Mouse (Mus musculus): ENCODE measurements at regions not wholly inside any gene's neighbourhood (a gene's known extent, or its start where the extent isn't known, plus 50 kb on each side); places are given as distances from the start of the nearest gene placed in this dataset.

DNA sequence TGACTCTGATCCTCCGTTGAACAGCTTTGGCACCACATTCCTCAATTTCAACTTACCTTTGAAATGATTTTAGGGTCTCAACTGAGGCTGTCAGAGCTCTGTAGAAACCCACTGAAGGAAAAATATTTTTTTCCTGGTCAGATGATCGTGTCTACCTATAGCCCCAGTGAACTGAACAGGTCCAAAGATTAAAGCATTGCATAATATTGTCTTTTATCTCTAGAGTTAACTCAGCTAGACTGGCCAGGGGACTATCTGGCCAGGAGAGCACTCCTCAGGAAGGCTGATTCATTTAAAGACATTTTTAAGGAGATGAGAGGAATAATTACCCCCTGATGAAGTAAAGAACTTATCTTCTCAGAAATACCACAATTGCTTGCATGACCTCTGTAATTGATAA, 942.1 kb downstream of the Adgrl2 start:
- no peak overlapping the region for H3K9ac ChIP-seq (replicated peaks)
- no peaks in the 10 kb centered on the region for H3K36me3 ChIP-seq
- H3K27ac ChIP-seq (replicated peaks) = no peak overlapping the region
- H3K9me3 ChIP-seq = no peaks in the 10 kb centered on the region
- no peak overlapping the region for H3K4me2 ChIP-seq (replicated peaks)
- WGBS = 77% methylated on average over 2 of the region's 2 CpGs
- H3K27me3 ChIP-seq = no peaks in the 10 kb centered on the region
- H3K4me1 ChIP-seq = no peaks in the 10 kb centered on the region
- no peak for ATAC-seq (replicated peaks)
- H3K4me3 ChIP-seq = no peak overlapping the region

- 0 out of 2 replicates have a peak, but pooled peaks have one; percentile 26 for ATAC-seq (replicated peaks)
- WGBS = 28% methylated on average over 6 of the region's 6 CpGs
- Histone ChIP-seq H3K27me3 (no peaks in the 10 kb centered on the region), H3K36me3 (no peaks in the 10 kb centered on the region), H3K9ac (replicated peaks) (no peak overlapping the region), H3K4me3 (no peak overlapping the region), H3K9me3 (no peaks in the 10 kb centered on the region), H3K4me1 (peaks cover 16% of the 10 kb centered on the region), H3K27ac (replicated peaks) (no peak overlapping the region), H3K4me2 (replicated peaks) (0 out of 2 replicates have a peak overlapping the region, but pooled peaks have one; percentile 18)
Observed at GRCm38 (mm10) chr3:148032532-148032931, 957.8 kb downstream of the Adgrl2 start.

DNA sequence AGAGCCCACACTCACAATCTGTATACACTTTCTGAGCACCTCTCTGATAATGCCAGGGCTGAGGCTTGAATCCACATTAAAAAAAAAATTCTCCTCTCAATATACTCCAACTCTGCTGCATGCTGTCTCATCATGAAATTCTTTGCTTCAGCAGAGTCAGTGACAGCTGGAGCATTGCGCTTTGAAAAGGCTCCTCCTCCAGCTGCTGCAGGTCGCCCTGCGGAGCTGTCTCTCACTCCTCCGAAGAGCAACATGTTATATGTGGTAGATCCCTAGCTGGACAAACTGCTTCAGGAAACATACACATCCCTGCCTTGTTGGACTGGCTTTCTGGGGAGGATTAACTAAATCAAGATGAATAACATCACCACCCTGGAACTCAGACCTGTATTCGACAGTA, 984.5 kb downstream of the Adgrl2 start:
- no peaks in the 10 kb centered on the region for H3K4me1 ChIP-seq
- H3K27me3 ChIP-seq = no peaks in the 10 kb centered on the region
- no peaks in the 10 kb centered on the region for H3K36me3 ChIP-seq
- H3K27ac ChIP-seq (replicated peaks) = no peak overlapping the region
- H3K9me3 ChIP-seq = no peaks in the 10 kb centered on the region
- no peak overlapping the region for H3K9ac ChIP-seq (replicated peaks)
- ATAC-seq (replicated peaks) = no peak
- H3K4me3 ChIP-seq = no peak overlapping the region
- 72% methylated on average over 5 of the region's 5 CpGs for WGBS
- no peak overlapping the region for H3K4me2 ChIP-seq (replicated peaks)

- H3K9ac ChIP-seq (replicated peaks) = no peak overlapping the region
- H3K4me2 ChIP-seq (replicated peaks) = no peak overlapping the region
- no peaks in the 10 kb centered on the region for H3K4me1 ChIP-seq
- H3K4me3 ChIP-seq = no peak overlapping the region
- 63% methylated on average over 3 of the region's 3 CpGs for WGBS
- no peak overlapping the region for H3K27ac ChIP-seq (replicated peaks)
- H3K36me3 ChIP-seq = no peaks in the 10 kb centered on the region
- H3K9me3 ChIP-seq = no peaks in the 10 kb centered on the region
- ATAC-seq (replicated peaks) = no peak
- no peaks in the 10 kb centered on the region for H3K27me3 ChIP-seq
Observed at GRCm38 (mm10) chr3:148004006-148004405, 986.3 kb downstream of the Adgrl2 start.

DNA sequence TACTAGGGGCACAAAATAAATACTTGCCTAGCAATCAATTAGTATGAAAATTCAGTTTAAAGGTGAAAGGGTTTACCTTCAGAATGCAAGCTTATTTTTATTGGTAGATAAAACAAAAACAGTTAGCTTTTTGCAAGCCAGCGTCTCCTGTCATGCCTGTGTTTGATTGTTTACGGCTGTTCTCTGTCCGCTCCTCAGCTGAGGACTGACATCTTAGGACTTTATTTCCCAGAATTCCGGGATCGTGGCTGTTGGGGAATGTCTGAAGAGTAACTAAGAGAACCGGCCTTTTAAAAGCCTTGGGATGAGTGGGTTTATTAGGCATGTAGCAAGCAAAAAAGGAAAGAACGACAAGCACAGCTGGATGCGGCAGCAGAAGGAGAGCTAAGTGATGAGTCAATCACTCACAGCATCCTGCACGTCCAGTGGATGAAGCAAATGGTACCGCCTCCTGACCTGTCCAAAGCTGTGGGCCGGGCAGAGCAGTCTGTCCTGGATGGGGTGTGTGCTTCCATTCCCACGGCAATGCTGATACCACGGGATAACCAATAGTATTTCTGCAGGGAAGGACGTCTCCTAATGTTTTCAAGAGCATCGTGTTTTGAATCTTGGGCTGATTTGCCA, 990.9 kb downstream of the Adgrl2 start:
- no peaks in the 10 kb centered on the region for H3K36me3 ChIP-seq
- no peak overlapping the region for H3K9ac ChIP-seq (replicated peaks)
- H3K4me1 ChIP-seq = no peaks in the 10 kb centered on the region
- no peaks in the 10 kb centered on the region for H3K9me3 ChIP-seq
- no peaks in the 10 kb centered on the region for H3K27me3 ChIP-seq
- no peak overlapping the region for H3K4me2 ChIP-seq (replicated peaks)
- H3K27ac ChIP-seq (replicated peaks) = no peak overlapping the region
- H3K4me3 ChIP-seq = no peak overlapping the region
- WGBS = 81% methylated on average over 15 of the region's 15 CpGs
- no peak for ATAC-seq (replicated peaks)

GRCm38 (mm10) chr3:147991738-147992137, 998.6 kb downstream of the Adgrl2 start:
- no peaks in the 10 kb centered on the region for H3K9me3 ChIP-seq
- no peak overlapping the region for H3K4me2 ChIP-seq (replicated peaks)
- no peak for ATAC-seq (replicated peaks)
- H3K36me3 ChIP-seq = no peaks in the 10 kb centered on the region
- H3K4me1 ChIP-seq = peaks cover 7% of the 10 kb centered on the region
- no peaks in the 10 kb centered on the region for H3K27me3 ChIP-seq
- H3K9ac ChIP-seq (replicated peaks) = no peak overlapping the region
- no peak overlapping the region for H3K27ac ChIP-seq (replicated peaks)
- no peak overlapping the region for H3K4me3 ChIP-seq
- 70% methylated on average over 9 of the region's 9 CpGs for WGBS

DNA sequence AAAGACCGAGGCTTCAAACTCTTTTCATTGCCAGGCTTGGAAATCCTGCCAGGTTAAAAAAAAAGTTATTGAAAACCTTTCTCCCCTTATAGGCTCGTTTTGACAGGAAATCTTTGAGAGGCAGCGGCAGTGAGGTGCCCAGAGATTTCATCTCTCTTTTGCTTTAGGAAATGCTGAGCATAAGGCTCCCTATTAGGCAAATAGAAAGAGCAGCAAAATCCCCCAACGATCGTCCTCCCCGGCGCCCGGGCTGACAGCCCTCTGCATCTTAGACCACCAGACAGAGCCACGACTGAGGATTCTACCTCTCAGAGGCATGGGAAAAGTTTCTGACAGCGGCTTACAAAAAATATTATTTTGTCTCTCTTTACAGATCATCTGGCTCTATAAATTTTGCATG, 999.5 kb downstream of the Adgrl2 start:
- H3K36me3 ChIP-seq = no peaks in the 10 kb centered on the region
- WGBS = 14% methylated on average over 10 of the region's 10 CpGs
- peaks cover 7% of the 10 kb centered on the region for H3K4me1 ChIP-seq
- H3K27me3 ChIP-seq = no peaks in the 10 kb centered on the region
- H3K4me3 ChIP-seq = peak overlapping the region; percentile 21
- no peak for ATAC-seq (replicated peaks)
- H3K27ac ChIP-seq (replicated peaks) = no peak overlapping the region
- no peaks in the 10 kb centered on the region for H3K9me3 ChIP-seq
- H3K9ac ChIP-seq (replicated peaks) = peak overlapping the region; percentile 39
- H3K4me2 ChIP-seq (replicated peaks) = peak overlapping the region; percentile 43

- 26% methylated on average over 5 of the region's 5 CpGs for WGBS
- no peaks in the 10 kb centered on the region for H3K9me3 ChIP-seq
- no peak overlapping the region for H3K4me3 ChIP-seq
- no peak overlapping the region for H3K27ac ChIP-seq (replicated peaks)
- no peaks in the 10 kb centered on the region for H3K27me3 ChIP-seq
- H3K4me1 ChIP-seq = no peaks in the 10 kb centered on the region
- no peak overlapping the region for H3K4me2 ChIP-seq (replicated peaks)
- no peak for ATAC-seq (replicated peaks)
- H3K36me3 ChIP-seq = no peaks in the 10 kb centered on the region
- no peak overlapping the region for H3K9ac ChIP-seq (replicated peaks)
Observed at GRCm38 (mm10) chr3:147982831-147983230, 1007.5 kb downstream of the Adgrl2 start.

GRCm38 (mm10) chr3:147981621-147982020, 1008.7 kb downstream of the Adgrl2 start:
- H3K9me3 ChIP-seq = no peaks in the 10 kb centered on the region
- H3K4me1 ChIP-seq = no peaks in the 10 kb centered on the region; the same call in 1 of the 2 replicates
- no peaks in the 10 kb centered on the region for H3K36me3 ChIP-seq
- H3K4me2 ChIP-seq (replicated peaks) = no peak overlapping the region
- no peak for ATAC-seq (replicated peaks)
- no peaks in the 10 kb centered on the region for H3K27me3 ChIP-seq
- H3K4me3 ChIP-seq = no peak overlapping the region
- H3K27ac ChIP-seq (replicated peaks) = no peak overlapping the region
- 32% methylated on average over 4 of the region's 4 CpGs for WGBS
- no peak overlapping the region for H3K9ac ChIP-seq (replicated peaks)

GRCm38 (mm10) chr3:147976579-147976978, 1013.8 kb downstream of the Adgrl2 start:
- Histone ChIP-seq H3K36me3 (no peaks in the 10 kb centered on the region), H3K4me2 (replicated peaks) (no peak overlapping the region), H3K9me3 (no peaks in the 10 kb centered on the region), H3K4me1 (peaks cover 13% of the 10 kb centered on the region), H3K27me3 (no peaks in the 10 kb centered on the region), H3K9ac (replicated peaks) (no peak overlapping the region), H3K4me3 (no peak overlapping the region), H3K27ac (replicated peaks) (no peak overlapping the region)
- whole genome bisulfite sequencing = 77% methylated on average over 3 of the region's 3 CpGs
- ATAC-seq (replicated peaks) = no peak

GRCm38 (mm10) chr3:147976069-147976468, 1014.3 kb downstream of the Adgrl2 start:
- WGBS = 83% methylated on average over 6 of the region's 6 CpGs
- Histone ChIP-seq H3K4me1 (peaks cover 13% of the 10 kb centered on the region), H3K27me3 (no peaks in the 10 kb centered on the region), H3K9ac (replicated peaks) (no peak overlapping the region), H3K4me3 (no peak overlapping the region), H3K27ac (replicated peaks) (no peak overlapping the region), H3K9me3 (no peaks in the 10 kb centered on the region), H3K4me2 (replicated peaks) (no peak overlapping the region), H3K36me3 (no peaks in the 10 kb centered on the region)
- no peak for ATAC-seq (replicated peaks)

- Histone ChIP-seq H3K4me3 (no peak overlapping the region), H3K4me2 (replicated peaks) (no peak overlapping the region), H3K9ac (replicated peaks) (no peak overlapping the region), H3K27ac (replicated peaks) (no peak overlapping the region), H3K36me3 (no peaks in the 10 kb centered on the region), H3K9me3 (no peaks in the 10 kb centered on the region), H3K4me1 (peaks cover 13% of the 10 kb centered on the region), H3K27me3 (no peaks in the 10 kb centered on the region)
- 67% methylated on average over 10 of the region's 10 CpGs for WGBS
- no peak for ATAC-seq (replicated peaks)
Observed at GRCm38 (mm10) chr3:147975500-147975899, 1014.9 kb downstream of the Adgrl2 start.

GRCm38 (mm10) chr3:147974515-147974914, 1015.8 kb downstream of the Adgrl2 start:
- Histone ChIP-seq H3K27me3 (no peaks in the 10 kb centered on the region), H3K4me2 (replicated peaks) (no peak overlapping the region), H3K27ac (replicated peaks) (no peak overlapping the region), H3K4me1 (peaks cover 13% of the 10 kb centered on the region), H3K4me3 (no peak overlapping the region), H3K9me3 (no peaks in the 10 kb centered on the region), H3K9ac (replicated peaks) (no peak overlapping the region), H3K36me3 (no peaks in the 10 kb centered on the region)
- no peak for ATAC-seq (replicated peaks)
- 36% methylated on average over 8 of the region's 8 CpGs for WGBS
